Mouse (Mus musculus) 3134 (cell line): ENCODE data around the gene D1Pas1.

Experiments used
- DNase-seq: peaks from one replicate; pipeline ENCODE4 v3.0.0-alpha.2; 2011; ENCODE audit warnings: low spot score; ENCODE audit not compliant: insufficient read length; ENCODE audit errors: extremely low read depth

Gene D1Pas1

DNA sequence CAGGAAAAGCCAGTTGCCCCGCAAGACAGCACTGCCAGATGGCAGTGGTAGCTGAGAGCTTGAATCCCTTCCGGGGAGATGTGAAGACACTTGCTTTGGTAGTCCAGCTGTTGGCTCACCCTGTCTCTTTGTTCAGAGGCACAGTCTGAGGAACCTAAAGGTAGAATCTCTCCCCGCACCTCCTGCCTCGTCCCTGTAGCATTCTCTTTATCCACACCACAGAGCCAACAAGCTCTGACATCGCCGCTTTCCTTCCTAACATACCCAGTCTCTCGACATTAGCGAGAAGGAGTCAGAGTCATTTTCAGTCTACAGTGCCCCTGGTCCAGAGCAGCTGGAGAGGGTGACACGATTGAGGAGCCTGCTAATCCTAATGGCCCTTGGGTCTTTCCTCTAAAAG is 18.9 kb downstream of the D1Pas1 start:
- no peak for DNase-seq

- no peak for DNase-seq
Measured at GRCm38 (mm10) chr1:186986506-186986905, 19.3 kb downstream of the D1Pas1 start.

DNA sequence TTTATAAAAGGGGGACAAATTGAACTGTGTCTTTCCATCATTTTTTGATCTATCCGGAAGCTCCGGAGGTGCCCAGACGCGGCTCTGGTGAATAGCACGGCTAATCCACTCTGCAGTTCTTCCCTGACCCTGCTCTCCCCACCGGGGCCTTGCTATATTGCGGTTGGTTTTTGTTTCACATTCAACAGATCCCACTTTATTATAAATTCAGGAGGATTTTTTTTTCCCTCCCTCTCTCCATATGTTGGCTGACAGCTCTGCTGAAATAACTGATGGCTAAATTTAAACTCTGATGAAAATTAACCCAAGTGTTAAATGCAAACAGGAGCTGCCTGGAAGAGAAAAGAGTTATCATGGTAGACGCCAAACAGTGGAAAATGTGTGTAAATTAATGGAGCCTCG is 21.1 kb downstream of the D1Pas1 start:
- DNase-seq, result no peak

DNA sequence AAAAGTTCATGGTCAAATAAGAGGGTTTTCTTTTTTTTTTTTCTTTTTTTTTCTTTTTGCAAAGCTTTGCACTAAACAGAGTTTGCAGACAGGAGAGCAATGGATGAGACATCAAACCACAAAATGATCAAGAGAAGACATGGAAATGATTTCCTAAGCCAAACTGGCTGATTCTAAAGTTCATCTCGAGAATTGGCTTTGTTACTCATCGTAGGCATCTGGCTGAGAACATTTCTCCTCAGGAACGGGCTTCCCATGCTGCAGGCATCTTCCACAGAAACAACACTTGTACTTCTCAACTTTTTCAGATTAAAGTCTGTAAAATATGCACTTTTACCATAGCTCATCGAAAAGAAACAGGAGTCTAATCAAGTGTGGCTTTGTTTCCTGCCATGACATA is 21.6 kb downstream of the D1Pas1 start:
- no peak for DNase-seq

DNA sequence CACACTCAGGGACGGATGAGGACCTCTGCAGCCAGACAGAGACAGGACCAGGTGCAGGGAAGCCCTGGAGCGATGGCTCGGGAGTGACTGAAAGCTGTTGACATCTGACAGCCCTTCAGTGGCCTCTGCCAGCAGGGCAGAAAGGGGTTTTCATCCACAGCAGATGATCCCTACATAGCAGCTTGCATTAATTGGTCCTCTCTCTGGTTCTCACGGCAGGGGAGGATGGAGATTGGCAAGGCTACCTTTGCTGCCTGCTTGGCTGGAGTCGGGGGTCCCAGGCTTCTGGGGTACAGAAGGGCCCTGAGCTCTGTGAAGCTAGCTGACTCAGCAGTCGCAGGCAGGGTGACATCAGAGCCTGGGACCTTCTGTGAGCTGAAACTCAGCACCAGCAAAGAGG is 24.3 kb downstream of the D1Pas1 start:
- DNase-seq, result no peak

- DNase-seq, result no peak
Measured at GRCm38 (mm10) chr1:186992113-186992512, 24.9 kb downstream of the D1Pas1 start.

- DNase-seq, result no peak
Measured at GRCm38 (mm10) chr1:186997596-186998304, 30.5 kb downstream of the D1Pas1 start.

DNA sequence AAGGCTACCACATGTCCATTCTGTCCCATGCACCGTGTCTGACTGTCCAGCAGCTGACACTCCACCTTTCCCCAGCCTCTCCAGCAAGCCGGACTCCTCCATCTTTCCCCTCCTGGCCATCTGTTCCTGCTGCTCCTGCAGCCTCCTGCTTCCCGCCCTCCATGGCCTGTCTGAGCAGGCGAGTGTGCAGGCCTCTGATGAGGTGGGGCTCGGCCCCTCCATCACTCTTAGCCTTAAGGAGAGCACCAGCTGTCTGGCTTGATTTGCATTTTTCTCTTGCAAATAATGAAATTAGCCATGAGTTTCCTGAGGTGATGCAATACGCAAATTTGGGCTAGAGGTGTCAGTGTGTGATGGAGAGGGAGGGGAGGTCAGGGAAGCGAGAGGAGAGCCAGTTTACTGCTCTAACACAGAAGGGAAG is 36.2 kb downstream of the D1Pas1 start:
- no peak for DNase-seq

DNA sequence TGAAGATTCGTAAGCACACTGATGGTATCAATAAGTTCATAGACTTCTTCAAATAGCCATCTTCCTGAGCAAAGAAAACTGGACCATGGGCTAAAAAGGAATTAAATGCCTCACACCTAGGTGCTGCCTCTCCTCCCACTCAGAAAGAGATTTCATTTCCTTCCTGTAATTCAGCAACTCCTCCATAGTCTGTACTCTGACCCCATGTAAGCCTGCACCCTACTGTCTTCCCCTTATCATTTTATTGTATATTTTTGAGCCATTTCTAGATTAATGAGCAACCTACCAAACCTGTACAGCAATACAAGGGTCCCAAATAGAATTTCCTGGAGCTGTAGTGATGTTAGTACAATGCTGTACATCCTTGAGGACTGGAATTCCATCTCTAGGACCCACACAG is 37.1 kb downstream of the D1Pas1 start:
- no peak for DNase-seq

- DNase-seq, result no peak
Measured at GRCm38 (mm10) chr1:187006227-187006925, 39.2 kb downstream of the D1Pas1 start.

DNA sequence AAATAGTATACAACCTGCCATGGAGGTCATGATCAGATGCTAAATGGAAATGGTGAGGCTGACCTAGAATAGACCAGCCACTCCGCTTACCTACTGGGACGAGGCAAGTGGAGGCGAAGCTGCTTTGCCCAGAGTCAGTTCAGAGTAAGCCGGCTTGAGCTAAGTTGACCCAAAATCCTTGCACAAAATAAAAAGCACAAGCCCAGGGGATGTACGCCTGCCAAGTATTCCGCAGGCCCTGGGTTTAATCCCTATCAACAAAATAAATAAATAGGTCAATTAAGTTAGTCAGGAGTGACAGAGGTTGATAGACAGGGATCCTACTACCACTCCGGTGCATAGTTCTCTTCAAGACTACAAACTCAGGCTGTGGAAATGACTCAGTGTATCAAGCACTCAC is 41.0 kb downstream of the D1Pas1 start:
- DNase-seq, result no peak

- no peak for DNase-seq
Measured at GRCm38 (mm10) chr1:187010071-187010470, 42.9 kb downstream of the D1Pas1 start.

DNA sequence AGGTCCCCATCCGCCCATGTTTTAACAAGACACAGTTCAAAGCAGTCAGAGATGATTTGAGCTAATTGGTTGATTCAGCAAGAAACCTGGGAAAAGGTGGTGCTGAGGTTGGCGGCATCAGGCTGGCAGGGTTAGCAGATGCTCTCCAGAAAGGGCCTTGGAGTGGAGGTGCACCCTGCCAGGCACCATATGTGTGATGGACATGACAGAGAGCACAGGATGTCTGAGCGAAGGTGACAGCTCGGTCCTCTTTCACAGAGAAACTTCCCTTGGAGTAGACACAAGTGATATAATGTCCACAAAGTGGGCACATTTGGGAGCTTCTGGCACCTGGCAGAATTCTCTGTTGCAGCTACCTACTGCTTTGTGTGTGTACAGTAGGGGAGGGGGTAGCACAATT is 44.4 kb downstream of the D1Pas1 start:
- DNase-seq, result no peak

GRCm38 (mm10) chr1:187014141-187014540 is 46.9 kb downstream of the D1Pas1 start:
- DNase-seq, result no peak

DNA sequence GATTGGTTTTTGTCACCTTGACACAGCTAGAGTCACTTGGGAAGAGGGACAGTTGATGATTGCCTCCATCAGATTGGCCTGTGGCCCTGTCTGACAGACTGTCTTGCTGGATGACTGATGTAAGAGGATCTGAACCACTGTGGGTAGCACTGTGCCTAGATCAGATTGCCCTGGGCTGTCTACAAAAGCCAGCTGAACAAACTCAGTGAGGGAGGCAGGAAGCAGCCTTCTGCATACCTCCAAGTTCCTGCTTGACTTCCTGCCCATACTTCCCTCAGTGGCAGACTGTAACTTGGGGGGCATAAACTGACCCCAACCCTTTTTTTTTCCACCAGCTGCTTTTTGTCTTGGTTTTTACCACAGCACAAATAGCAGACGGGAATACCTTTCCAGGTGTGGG is 48.5 kb downstream of the D1Pas1 start:
- DNase-seq, result no peak

GRCm38 (mm10) chr1:187016116-187016515 is 48.9 kb downstream of the D1Pas1 start:
- DNase-seq, result no peak

DNA sequence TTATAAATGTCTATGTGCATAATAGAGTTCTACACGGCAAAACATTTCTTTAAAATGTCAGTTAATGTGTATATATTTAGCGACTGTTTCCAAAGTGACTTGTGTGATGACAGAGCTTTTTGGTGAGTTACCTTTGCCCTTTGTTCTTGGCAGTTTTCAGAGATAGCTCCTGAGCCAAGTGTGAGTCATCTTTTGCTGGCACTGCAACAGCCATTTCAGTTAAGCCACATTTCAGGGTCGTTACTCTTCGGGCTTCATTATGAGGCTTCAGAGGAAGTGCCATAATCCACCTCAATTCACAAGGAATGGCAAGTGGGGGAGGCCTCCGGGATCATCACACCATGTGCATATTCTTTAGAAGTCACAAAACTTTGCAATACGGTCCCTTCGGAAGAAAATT is 52.8 kb downstream of the D1Pas1 start:
- no peak for DNase-seq
